Mouse (Mus musculus) CD4-positive, CD25-positive, alpha-beta regulatory T cell, adult 4 months (primary cell): ENCODE measurements around the gene Fbxl7. TPM values are rescaled to one million over a fixed set of nuclear protein-coding genes. Genes with fewer than 3 reads are reported as not detected.

ENCODE experiments used
- ATAC-seq: one replicate; pipeline ENCODE4 v1.8.0; 2017
- polyA plus RNA-seq, 2 experiments: library from polyadenylated mRNA; unstranded; fragments of 100-300 nt; shearing (Covaris generic); gene quantifications; one replicate each; pipeline ENCODE4 v1.2.1; 2017

The Fbxl7 gene
- polyA plus RNA-seq, 2 experiments from 2014 or later, result 0.24 to 0.30 TPM

DNA sequence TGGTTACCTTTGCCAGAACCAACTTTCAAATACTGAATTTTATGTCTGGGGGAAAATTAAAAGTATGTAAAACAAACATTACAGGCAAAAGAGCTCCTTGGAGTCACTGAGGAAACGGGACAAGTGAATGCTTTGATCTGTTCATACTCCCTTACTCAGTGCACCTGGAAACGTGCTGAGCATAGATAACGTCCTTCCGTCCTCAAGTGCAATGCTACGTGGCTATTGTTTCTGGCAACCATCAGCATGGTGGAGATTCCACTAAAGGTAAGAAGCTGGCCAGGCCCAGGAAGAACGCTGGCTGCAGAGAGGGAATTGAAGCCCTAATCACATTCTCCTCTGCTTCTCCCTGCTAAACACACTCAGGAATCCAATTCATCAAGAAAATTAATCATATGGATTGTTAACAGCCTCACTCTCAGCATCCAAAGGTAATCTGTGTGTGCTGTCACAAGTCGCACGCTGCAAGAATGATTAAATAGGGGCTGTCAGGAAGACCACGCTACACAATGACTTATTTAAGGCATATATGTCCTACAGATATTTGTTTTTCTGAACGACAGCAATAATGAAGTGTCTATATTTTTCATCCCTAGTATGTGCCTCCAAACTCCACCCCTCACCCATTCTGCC, 206.8 kb downstream of the Fbxl7 start:
- ATAC-seq, result no peak

DNA sequence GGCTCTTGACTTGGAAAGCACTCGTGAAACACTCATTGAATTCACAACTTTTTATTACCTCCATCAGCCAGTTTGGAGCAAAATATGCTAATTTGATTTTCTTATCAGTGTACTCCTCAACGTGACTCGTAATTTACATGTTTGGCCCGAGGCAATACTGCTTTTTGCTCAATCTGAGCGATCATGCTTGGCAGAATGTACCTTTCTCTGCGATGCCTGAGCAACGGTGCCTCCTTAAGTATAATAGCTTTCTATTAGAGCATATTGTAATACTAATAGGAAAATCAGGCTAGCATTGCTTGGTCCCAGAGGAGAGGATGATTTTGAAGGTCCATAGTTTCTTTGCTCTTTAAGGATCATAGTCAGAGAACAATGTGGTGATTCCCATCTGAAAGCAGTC, 207.7 kb downstream of the Fbxl7 start:
- no peak for ATAC-seq

DNA sequence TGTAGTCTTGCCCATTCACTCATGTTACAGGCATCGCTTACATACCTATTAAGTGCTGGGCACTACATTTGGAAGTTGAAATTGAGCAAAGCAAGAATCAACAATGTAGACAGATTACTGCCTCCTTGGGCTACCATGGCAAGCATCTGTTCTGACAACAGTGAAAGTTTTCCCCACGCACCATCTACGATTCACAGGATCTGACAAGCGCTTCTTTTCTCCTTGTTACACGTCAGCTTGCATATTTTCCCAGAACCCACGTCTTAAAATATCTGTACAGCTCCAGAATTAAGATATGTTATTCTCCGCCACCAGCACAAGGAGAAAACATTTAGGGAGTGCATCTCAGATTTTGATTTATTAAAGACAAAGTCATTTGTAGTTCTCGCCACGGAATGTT, 213.1 kb downstream of the Fbxl7 start:
- ATAC-seq, result no peak

DNA sequence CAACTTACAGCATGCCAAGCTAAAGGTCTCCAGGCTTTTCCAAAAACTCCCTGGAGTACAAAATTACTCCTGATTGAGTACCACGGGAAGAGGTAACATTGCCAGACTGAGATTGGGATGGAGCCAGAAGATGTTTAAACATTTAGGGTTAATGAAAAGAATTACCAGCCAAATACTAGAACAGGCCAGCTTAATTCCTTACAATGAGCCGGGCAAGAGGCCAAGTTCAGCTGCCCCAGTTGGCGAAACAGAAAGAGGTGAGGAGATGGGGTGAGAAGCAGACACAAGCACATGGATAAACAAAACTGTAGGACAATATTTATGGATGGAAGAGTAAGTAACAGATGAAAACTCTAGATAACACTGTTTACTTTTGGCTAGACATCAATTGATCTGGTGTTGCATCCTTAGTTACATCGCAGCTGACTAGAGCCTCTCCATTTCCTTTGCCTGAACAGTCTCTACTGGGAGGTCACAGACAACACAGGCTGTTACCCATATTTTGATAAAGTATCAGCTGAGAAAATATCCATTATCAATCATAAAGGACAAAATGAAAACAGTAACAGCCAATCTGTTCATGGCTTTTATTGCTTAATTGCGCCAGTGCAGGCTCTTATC, 222.0 kb downstream of the Fbxl7 start:
- ATAC-seq, result no peak

DNA sequence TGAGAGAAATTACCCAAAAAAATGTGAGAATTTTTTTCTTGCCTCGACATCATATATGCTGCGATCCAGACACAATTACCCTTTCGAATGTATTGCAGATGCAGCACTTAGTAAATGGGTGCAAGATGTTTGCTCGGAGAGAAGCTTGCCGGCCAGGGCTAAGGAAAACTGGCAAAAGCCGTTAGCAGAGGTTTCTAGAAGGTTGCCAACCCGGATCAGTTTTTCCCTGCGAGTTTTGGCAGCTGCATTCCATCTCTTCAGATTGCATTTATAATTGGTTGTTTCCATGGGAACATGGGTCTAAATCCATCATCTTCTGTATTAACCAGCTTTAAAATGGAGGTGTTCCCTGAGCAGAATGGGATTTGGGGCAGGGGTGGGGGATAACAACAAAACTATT, 240.4 kb downstream of the Fbxl7 start:
- no peak for ATAC-seq

DNA sequence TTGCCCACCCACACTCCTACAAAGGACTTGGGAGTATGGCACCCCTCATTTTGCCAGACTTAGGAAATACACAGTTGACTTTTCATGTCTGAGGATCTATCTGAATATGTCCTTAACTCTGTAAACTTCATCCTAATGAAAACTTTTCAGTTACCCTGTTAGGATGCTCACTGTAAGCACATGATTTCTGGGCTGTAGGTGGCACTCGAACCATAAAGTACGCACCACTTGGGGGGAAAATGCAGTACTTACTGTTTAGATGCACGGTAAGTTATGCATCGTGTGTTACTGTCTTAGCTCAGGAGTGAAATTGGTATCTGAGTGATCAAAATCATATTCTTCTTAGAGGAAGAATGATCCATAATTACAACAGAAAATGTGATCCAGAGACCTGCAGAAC, 252.8 kb downstream of the Fbxl7 start:
- no peak for ATAC-seq

DNA sequence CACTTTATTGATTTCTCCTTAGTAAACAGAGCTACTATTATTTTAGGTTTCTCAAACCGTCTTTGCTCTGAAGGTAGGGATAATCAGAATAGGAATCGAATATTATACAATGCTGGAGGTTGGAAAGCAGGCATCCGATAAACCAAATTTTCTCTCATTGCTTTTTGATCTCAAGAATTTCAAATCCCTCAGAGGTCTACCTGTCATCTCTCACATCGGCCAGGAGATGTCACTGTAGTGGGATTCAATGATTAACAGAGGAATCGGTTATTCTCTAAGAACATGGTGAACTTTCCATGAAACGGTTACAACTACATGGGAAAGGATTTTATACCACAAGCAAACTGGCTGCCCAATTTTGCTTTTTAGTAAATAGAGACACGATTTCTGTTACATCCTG, 255.7 kb downstream of the Fbxl7 start:
- no peak for ATAC-seq

DNA sequence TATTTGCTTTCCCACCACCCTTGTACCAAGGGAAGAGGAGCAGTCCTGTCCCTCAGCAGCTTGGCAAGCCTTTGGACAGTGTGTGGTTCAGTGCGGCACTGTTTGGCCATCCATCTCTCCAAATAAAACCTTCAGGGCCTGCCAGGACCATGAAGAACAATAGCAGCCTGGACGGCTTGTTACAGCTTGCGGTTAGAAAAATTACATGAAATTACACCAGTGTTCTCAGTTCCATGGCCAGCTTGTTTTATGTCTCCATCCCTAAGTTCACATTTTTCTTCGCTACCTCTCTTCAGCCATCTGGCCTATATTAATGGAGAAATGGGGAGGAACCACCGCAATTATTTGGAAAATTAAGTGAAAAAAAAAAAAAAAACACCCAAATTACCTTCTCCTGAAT, 259.8 kb downstream of the Fbxl7 start:
- ATAC-seq, result no peak

DNA sequence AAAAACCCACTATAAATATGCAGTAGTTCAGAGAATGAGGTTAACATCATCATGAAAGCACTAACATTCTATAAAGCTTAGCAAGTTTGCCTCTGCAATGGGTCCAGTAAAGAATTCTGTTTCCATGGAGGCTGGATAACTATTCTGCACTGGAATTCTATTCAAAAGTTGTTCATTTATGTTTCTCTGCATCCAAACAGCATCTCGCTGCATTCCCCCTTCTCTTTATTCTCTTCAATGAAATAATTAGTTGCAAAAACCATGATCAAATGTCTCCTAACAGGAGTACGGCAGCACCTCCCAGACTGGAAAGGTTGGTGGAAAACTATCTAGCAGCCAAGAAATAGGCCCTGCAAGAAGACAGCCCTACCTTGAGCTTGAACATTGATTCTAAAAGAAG, 267.2 kb downstream of the Fbxl7 start:
- ATAC-seq, result no peak

DNA sequence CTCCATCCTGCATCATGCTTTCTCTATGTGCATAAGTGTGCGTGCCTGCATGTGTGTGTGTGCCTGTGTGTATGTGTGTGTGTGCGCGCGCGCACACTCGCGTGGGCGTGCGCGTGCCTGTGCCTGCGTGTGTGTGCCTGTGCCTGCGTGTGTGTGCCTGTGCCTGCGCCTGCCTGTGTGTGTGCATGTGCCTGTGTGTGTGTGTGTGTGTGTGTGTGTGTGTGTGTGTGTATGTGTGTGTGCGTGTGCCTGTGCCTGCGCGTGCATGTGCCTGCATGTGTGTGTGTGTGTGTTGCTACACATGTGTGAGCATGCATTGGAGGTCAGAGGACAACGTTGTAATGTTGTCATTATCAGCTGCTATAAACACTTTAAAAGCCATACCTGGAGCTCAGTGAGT, 272.1 kb downstream of the Fbxl7 start:
- ATAC-seq, result no peak

DNA sequence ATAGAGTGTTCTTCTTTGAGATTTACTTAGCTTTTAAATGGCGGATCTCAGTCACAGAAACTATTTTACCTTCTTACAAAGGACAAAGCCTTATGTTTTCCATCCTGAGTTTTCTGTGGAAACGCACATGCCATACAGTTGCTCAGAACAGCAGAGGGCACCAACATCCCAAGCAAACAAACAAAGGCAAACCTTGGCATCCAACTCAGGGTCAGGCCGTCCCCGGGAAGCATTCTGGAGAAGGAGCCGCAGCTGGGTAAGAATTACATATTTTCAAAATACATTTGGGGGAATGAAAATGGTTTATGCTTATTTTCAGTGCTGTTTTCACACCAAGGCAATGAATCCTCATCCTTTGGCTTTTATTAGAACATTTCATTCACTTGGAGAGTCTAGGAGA, 275.1 kb downstream of the Fbxl7 start:
- no peak for ATAC-seq

DNA sequence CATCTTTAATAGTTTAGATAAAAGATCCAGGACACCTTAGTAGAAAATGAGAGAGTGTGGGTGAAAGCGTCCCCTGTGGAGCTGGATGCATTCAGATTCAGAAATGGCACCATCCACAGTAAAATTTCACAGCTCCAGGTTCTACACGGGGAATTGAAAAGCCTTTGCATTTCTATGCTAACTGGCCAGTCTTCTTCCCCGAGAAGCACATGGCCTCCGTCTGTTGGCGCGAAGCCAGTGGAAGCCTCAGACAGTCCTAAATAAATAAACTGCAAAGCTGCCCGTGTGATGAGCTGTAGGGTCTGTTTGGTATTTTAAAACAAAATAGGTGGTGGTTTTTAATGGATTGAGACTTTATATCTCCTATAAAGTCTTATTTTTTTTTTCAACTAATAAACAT, 276.2 kb downstream of the Fbxl7 start:
- ATAC-seq, result no peak

DNA sequence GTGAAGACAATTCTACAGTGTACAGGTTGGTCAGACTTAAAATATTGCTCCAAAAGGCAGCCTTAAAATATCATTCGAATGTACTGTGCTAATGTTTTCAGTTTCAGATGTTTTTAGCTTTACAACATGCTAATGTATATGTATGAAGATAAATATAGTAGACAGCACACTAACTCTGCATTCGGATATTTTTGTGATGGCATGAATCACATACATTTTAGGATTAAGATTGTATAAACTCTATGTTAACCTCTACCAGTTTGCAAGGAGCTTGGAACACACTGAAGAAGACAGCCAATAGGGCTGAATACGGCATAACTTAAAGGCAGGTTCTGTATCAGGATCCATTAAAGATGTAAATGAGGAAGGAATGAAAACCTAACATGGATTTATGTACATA, 299.1 kb downstream of the Fbxl7 start:
- ATAC-seq, result no peak

DNA sequence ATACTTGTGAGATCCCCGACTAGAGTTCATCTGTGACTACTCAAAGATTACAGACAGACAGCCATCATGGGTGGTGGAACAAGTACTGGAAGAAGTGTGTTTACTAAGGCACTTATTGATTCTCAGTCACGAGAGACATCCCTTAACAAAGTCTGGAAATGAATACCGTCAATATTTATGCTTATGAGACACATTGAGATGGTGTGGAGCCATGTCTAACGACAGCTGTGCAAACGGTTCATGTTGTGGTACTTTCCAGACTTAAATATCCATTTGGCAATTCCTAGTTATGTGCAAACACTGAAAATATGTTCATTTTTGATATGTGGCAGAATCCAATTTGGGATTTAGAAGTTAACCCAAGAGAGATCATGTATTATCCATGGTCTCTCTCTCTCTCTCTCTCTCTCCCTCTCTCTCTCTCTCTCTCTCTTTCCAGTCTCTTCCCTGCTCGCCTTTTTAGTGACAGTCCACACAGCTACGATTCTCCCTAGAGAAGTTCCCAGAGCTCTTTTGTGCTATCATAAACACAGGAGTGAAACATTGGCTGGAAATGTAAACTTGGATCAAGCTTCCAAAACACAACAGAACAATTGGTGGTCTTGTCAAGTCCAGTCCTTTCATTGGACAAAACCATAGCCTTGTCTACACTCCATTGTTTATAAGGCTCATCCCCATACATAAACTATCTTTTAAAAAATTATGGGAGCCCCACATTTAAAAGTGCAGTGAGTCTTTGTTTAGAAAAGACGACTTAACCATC, 315.3 kb downstream of the Fbxl7 start:
- ATAC-seq, result no peak

DNA sequence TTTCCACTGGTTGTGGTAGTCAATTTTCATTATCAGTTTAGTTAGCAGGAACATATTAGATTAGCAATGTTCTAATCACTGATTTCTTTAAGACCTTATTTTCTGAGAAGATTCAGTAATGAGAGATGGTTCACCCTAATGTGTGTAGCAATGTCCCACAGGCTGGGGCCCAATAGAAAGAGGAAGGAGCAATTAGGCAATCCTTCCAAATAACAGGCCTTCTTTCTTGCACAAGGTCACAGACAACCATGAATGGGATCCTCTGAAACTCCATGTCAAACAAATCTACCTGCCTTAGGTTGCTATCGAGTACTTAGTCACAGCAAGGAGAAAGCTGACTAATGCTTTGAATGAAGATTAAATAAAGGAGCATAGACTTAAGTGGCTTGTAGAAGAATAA, 316.9 kb downstream of the Fbxl7 start:
- ATAC-seq, result no peak

DNA sequence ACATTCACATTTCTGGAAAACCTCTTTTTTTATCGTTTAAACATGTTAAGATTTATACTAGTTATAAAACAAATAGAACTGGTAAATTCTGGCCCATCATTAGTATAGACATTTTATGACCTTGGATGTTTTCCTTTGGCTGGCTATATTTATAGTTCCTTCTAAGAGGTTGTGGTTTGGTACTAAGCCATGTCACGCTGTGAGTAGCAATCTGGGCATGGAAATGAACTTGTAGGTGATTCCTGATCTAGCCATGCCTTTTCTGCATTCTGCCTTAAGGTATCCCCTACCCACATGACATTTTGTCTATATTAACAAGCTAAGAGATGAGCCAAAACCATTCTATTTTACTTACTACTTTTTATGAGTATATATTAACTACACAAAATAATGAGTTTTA, 329.3 kb downstream of the Fbxl7 start:
- no peak for ATAC-seq

DNA sequence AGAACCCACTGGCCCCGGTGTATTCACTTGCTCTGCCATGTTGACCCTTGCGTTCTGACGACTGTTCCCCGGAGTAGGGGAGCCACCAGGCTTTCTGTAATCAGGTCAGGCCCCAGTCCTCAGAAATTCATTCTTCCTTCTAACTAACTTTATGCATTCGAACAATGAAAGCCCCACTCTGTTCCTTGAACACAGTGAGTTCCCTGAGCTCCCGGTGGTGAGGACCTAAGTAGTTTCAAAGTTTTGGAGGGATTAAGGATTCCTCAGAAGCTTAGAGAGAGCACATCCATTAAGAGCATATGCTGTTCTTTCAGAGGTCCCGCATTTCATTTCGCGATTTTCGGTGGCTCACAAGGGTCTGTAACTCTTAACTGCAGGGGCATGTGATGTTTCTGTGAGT, 341.8 kb downstream of the Fbxl7 start:
- ATAC-seq, result no peak

DNA sequence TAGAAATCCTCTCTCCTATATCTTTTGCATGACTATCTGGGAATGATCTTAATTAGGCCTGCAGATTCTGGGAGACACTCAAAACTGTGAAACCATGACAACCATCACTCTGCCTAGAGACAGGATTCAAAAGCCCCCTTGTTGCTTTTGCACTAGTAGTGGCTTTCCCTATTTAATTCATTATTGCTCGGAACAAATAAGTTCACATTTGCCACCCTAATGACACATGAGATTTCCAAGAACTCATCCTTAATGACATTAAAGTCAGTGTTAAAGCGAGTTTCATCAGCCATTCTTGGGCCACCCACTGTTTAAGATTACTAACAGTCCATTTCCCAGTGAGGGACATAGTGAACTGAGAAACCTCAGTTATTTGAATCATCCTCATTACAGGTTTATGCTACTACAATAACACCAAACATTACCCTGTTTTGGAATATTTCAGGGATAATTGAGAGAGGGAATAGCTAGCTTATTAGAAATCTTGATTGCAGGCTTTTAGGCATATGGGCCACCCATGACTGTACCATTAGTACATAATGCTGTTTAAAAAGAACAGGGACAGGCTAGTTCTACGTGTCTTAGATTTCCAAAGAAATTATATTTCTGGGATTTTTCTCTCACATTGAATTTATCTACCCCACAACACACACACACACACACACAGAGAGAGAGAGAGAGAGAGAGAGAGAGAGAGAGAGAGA, 361.2 kb downstream of the Fbxl7 start:
- ATAC-seq, result no peak

DNA sequence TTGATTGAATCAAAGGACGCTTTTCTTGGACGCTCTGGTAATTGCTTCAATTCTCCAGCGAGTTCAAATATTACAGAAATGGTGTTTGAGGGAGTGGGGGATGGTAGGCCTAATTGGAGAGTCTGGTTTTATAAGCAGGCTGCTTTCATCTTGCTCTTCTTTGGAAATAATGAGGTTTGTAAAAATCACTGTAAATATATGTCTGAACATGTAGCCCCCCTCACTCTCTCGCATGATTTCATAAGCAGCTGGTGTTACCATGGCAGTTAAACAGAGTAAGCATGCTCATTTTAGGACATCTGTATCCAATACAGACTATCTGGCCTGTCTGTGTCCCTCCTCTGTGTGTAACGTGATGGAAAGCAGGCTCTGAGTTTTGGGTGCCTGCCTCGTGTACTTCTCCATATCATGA, 376.2 kb downstream of the Fbxl7 start:
- no peak for ATAC-seq

DNA sequence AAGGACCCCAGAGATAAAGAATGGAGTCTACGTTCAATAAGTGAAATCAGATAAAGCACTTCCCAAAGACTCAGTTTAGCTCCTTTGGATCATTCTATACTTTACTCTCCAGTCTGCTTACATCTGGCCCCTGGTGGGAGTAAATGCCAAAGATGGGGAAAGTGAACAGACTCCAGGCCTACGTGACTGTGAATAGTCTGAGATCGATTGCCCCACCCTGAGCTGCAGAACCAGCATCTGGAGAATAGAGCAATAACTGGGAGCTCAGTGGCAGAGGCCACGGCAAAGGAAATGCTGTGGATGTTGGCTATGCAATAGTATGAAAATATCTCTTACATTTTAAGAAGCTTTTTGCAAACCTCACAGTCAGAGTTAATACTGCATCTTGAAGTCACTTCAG, 394.4 kb downstream of the Fbxl7 start:
- no peak for ATAC-seq
